Mouse (Mus musculus) intestine, embryonic 14.5 days (tissue): ENCODE results near the gene Ugt1a9. TPM values are rescaled to one million over a fixed set of nuclear protein-coding genes. Genes with fewer than 3 reads are reported as not detected.
"Not testable (repeated sequence)": the region's sequence is repeated elsewhere in the genome, so short reads cannot be mapped to it uniquely, and the experiment has no call there.

ENCODE experiments used
- ATAC-seq: fragments of 200-750 bp; cut with Nextera tagmentation; replicated peaks from 2 replicates; pipeline ENCODE4 v1.8.0; 2017; ENCODE audit warnings: low read depth, moderate number of reproducible peaks, moderate TSS enrichment, moderate library complexity; ENCODE audit not compliant: low FRiP score, low TSS enrichment
- DNase-seq: peaks from one replicate; pipeline ENCODE4 v3.0.0-alpha.2; 2018; ENCODE audit warnings: low spot score
- H3K27ac ChIP-seq: fragments of 300-500 bp; sonication (generic); 2 replicates; pipeline ENCODE4 v1.5.1; 2014; ENCODE audit warnings: low read depth, mild to moderate bottlenecking, control low read depth
- H3K27me3 ChIP-seq: fragments of 300-500 bp; sonication (generic); replicated peaks from 2 replicates; pipeline ENCODE4 v1.6.1; 2014; ENCODE audit warnings: low read length, control low read depth; ENCODE audit not compliant: control insufficient read depth, insufficient read depth
- H3K36me3 ChIP-seq: fragments of 300-500 bp; sonication (generic); 2 replicates; pipeline ENCODE4 v1.6.1; 2014; ENCODE audit warnings: low read length, control low read depth; ENCODE audit not compliant: control insufficient read depth, insufficient read depth
- H3K4me1 ChIP-seq: fragments of 300-500 bp; sonication (generic); replicated peaks from 2 replicates; pipeline ENCODE4 v1.6.1; 2014; ENCODE audit warnings: low read length, control low read depth, mixed read lengths; ENCODE audit not compliant: control insufficient read depth, insufficient read depth
- H3K4me2 ChIP-seq: fragments of 300-500 bp; sonication (generic); 2 replicates; pipeline ENCODE4 v1.6.1; 2014; ENCODE audit warnings: low read length
- H3K4me3 ChIP-seq: fragments of 300-500 bp; sonication (generic); 2 replicates; pipeline ENCODE4 v1.5.1; 2014; ENCODE audit warnings: low read depth, low read length, control low read depth, mixed read lengths
- H3K9ac ChIP-seq: fragments of 300-500 bp; sonication (generic); 2 replicates; pipeline ENCODE4 v1.6.1; 2014; ENCODE audit warnings: mild to moderate bottlenecking, low read length
- H3K9me3 ChIP-seq: fragments of 300-500 bp; sonication (generic); 2 replicates; pipeline ENCODE4 v1.6.1; 2016; ENCODE audit warnings: low read length, control low read depth; ENCODE audit not compliant: control insufficient read depth
- WGBS: fragments of 180-500 bp; shearing (Covaris S2); extraction: QIAGEN DNeasy Blood & Tissue Kit; methylation state at CpG from one replicate; pipeline ENCODE4 v1.1.7; 2014; 5-methylcytosine and 5-hydroxymethylcytosine counted together
- polyA plus RNA-seq: library from polyadenylated mRNA; unstranded; fragments of >200 nt; fragmentation: Nextera tagmentation; extraction: Ambion mirVana; gene quantifications from 2 replicates; pipeline ENCODE4 v1.2.1, GENCODE M21; 2014

Gene Ugt1a9
- polyA plus RNA-seq, 1 experiment from 2014 or later, result 0.32 TPM

DNA sequence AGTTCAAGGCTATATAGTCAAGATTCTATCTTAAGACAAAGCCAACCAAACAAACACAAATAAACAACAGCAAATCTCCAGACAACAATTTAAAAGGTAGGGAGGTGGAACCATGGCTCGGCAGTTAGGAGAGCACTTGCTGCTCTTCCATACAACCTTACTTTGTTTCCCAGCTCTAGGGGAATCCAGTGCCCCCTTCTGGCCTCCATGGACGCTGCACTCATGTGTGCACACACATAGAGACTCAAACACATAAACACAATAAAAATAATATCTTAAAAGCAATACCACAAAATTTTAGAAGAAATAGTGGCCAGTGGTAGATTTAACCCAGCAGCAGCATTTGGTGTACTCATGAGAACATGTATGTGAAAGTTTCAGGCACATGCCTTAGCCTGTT lies 146.5 kb downstream of the Ugt1a9 start:
- Histone ChIP-seq H3K9ac (no peak overlapping the region), H3K4me1 (no peaks in the 10 kb centered on the region), H3K4me2 (no peak overlapping the region), H3K36me3 (no peaks in the 10 kb centered on the region), H3K4me3 (no peak overlapping the region), H3K9me3 (peaks cover 47% of the 10 kb centered on the region), H3K27me3 (no peaks in the 10 kb centered on the region), H3K27ac (no peak overlapping the region)
- 62% methylated on average over 2 of the region's 2 CpGs for WGBS
- DNase-seq (no peak), ATAC-seq (no peak)

DNA sequence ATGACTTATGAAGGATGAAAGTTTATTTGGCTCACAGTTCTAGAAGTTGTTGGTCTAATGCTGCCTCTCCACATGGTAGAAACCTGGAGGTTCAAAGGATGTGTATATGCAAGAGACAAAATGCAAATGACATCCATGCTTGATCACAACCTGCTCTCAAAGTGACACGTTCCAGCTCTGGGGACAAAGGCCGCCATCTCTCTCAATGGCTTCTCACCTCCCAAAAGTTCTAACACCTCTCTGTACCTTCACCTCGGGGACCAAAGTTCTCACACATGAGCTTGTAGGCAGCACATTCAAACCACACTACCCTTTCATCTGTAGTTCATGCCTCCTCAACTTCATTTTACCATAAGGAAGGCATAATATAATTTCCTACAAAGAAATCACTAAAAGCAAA lies 147.0 kb downstream of the Ugt1a9 start:
- Histone ChIP-seq H3K36me3 (no peaks in the 10 kb centered on the region), H3K4me2 (no peak overlapping the region), H3K4me1 (no peaks in the 10 kb centered on the region), H3K27ac (no peak overlapping the region), H3K27me3 (no peaks in the 10 kb centered on the region), H3K4me3 (no peak overlapping the region), H3K9ac (no peak overlapping the region), H3K9me3 (peaks cover 44% of the 10 kb centered on the region)
- DNase-seq (peak; percentile 52), ATAC-seq (no peak)
- WGBS, result 40% methylated on average over 3 of the region's 3 CpGs

DNA sequence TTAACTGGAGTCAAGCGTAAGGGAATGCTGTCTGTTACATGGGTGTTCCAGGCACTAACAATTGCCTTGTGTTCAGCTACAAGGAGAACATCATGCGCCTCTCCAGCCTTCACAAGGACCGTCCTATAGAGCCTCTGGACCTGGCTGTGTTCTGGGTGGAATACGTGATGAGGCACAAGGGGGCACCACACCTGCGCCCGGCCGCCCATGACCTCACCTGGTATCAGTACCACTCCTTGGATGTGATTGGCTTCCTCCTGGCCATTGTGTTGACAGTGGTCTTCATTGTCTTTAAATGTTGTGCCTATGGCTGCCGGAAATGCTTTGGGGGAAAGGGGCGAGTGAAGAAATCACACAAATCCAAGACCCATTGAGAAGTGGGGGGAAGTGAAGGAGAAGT lies 147.5 kb downstream of the Ugt1a9 start:
- no peak overlapping the region for H3K4me2 ChIP-seq
- H3K4me1 ChIP-seq, result no peaks in the 10 kb centered on the region
- no peaks in the 10 kb centered on the region for H3K36me3 ChIP-seq
- H3K27me3 ChIP-seq, result no peaks in the 10 kb centered on the region
- no peak overlapping the region for H3K4me3 ChIP-seq
- peaks cover 39% of the 10 kb centered on the region for H3K9me3 ChIP-seq
- H3K27ac ChIP-seq, result no peak overlapping the region
- WGBS, result 71% methylated on average over 9 of the region's 9 CpGs
- H3K9ac ChIP-seq, result no peak overlapping the region
- ATAC-seq (no peak), DNase-seq (peak; percentile 57)

GRCm38 (mm10) chr1:88218591-88218990 lies 148.0 kb downstream of the Ugt1a9 start:
- Histone ChIP-seq H3K36me3 (no peaks in the 10 kb centered on the region), H3K4me2 (no peak overlapping the region), H3K27ac (no peak overlapping the region), H3K9me3 (peaks cover 34% of the 10 kb centered on the region), H3K4me3 (no peak overlapping the region), H3K27me3 (no peaks in the 10 kb centered on the region), H3K9ac (no peak overlapping the region), H3K4me1 (no peaks in the 10 kb centered on the region)
- ATAC-seq (no peak), DNase-seq (peak; percentile 50)
- 50% methylated on average over 4 of the region's 4 CpGs for WGBS

DNA sequence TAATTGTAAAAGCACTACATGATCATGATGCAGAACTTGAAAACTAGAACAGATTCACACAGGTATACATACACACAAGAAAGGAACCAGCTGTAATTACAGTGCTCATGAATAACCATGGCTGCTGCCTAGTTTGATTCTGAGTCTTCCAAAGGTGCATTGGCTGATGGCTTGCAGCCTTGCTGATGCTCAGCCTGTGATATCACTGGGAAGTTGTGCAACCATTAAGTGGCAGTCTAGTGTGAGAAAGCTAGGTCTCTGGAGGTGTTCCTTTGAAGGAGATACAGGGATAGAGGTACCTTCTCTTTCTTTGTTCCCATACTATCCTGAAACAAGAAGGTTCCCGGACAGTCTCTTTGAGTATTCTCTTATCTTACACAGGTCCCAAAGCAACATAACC lies 148.5 kb downstream of the Ugt1a9 start:
- no peaks in the 10 kb centered on the region for H3K36me3 ChIP-seq
- peak; percentile 58 for DNase-seq
- 22% methylated on average over 1 of the region's 1 CpGs for WGBS

DNA sequence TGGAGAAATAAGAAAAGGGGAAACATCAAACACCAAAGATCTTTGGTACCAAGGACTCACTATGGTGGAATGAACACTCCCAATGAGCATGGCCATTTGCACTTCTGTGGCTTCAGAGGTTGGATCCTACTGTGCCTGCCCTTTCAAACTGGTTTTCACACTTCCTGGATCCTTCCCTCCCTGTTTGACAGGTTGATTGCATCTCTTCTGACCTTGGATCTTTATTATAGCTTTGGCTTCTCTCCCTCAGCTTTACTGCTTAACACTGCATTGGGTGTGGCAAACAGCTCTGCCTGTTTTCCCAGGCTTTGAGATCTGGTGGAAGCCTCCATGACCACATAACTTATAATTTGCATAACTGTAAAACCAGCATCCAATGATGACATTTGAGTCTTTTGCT lies 149.7 kb downstream of the Ugt1a9 start:
- Histone ChIP-seq H3K27me3 (no peaks in the 10 kb centered on the region), H3K9me3 (peaks cover 20% of the 10 kb centered on the region), H3K36me3 (no peaks in the 10 kb centered on the region), H3K4me3 (no peak overlapping the region), H3K9ac (no peak overlapping the region), H3K4me2 (no peak overlapping the region), H3K27ac (no peak overlapping the region), H3K4me1 (no peaks in the 10 kb centered on the region)
- ATAC-seq (no peak), DNase-seq (peak; percentile 64)

More for the DNA sequence above, 148.5 kb downstream of the Ugt1a9 start:
- no peak for ATAC-seq
- H3K4me1 ChIP-seq, result no peaks in the 10 kb centered on the region
- no peak overlapping the region for H3K9ac ChIP-seq
- no peak overlapping the region for H3K4me2 ChIP-seq
- H3K27me3 ChIP-seq, result no peaks in the 10 kb centered on the region
- peaks cover 30% of the 10 kb centered on the region for H3K9me3 ChIP-seq
- no peak overlapping the region for H3K4me3 ChIP-seq
- H3K27ac ChIP-seq, result no peak overlapping the region

GRCm38 (mm10) chr1:88222216-88222615 lies 151.6 kb downstream of the Ugt1a9 start:
- Histone ChIP-seq H3K27me3 (no peaks in the 10 kb centered on the region), H3K4me2 (no peak overlapping the region), H3K9me3 (peaks cover 26% of the 10 kb centered on the region), H3K36me3 (no peaks in the 10 kb centered on the region), H3K4me1 (no peaks in the 10 kb centered on the region), H3K27ac (no peak overlapping the region), H3K4me3 (no peak overlapping the region), H3K9ac (no peak overlapping the region)
- DNase-seq (no peak), ATAC-seq (no peak)
- WGBS, result 48% methylated on average over 2 of the region's 2 CpGs

GRCm38 (mm10) chr1:88223011-88223515 lies 152.5 kb downstream of the Ugt1a9 start:
- not testable (repeated sequence) for H3K27me3 ChIP-seq, H3K9ac ChIP-seq, ATAC-seq, H3K4me3 ChIP-seq, H3K27ac ChIP-seq, H3K4me2 ChIP-seq, H3K4me1 ChIP-seq, H3K36me3 ChIP-seq
- peak; percentile 52 for DNase-seq
- peaks cover 29% of the 10 kb centered on the region for H3K9me3 ChIP-seq

DNA sequence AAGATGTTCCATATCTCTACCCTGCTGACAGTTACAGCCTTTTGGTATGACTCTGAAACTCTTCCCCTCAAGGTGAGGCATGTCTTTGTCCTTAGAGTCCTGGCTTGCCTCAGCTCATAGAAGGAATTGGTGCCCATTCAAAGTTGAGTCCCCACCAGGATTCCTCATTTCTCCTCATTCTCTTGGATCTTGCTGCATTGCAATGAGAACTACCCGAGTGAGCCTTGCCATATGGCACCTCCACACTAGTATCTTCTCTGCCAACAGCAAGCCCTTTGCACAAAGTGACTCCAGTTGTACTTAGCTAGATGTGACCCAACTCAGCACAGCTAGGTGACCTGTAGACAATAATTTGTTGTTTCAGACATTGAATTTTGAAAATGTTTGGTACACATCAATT lies 153.0 kb downstream of the Ugt1a9 start:
- Histone ChIP-seq H3K9ac (no peak overlapping the region), H3K4me1 (no peaks in the 10 kb centered on the region), H3K36me3 (no peaks in the 10 kb centered on the region), H3K27ac (no peak overlapping the region), H3K27me3 (no peaks in the 10 kb centered on the region), H3K4me3 (no peak overlapping the region), H3K9me3 (peaks cover 34% of the 10 kb centered on the region), H3K4me2 (no peak overlapping the region)
- ATAC-seq (no peak), DNase-seq (peak; percentile 62)
- 46% methylated on average over 1 of the region's 1 CpGs for WGBS
